Mouse (Mus musculus): ENCODE data around the gene Ankrd23. TPM values are rescaled to one million over a fixed set of nuclear protein-coding genes. Genes with fewer than 3 reads are reported as not detected.

The Ankrd23 gene
- polyA plus RNA-seq, 1 experiment from 2014 or later: 13.2 TPM

GRCm38 (mm10) chr1:36574196-36574955, 37.7 kb upstream of the Ankrd23 start:
- Histone ChIP-seq H3K9ac (replicated peaks; ENCODE audit: low read depth, low read length) (no peak overlapping the region), H3K4me2 (ENCODE audit: low read length) (no peak overlapping the region), H3K36me3 (ENCODE audit: control insufficient read depth, insufficient read depth) (no peaks in the 10 kb centered on the region), H3K9me3 (ENCODE audit: control insufficient read depth, low read length) (no peaks in the 10 kb centered on the region), H3K27me3 (replicated peaks; ENCODE audit: control insufficient read depth, insufficient read depth, low read length) (0 out of 2 replicates have a peak, but pooled peaks cover 5% of the 10 kb centered on the region), H3K4me3 (replicated peaks; ENCODE audit: low read length) (no peak overlapping the region), H3K4me1 (replicated peaks; ENCODE audit: control insufficient read depth, insufficient read depth, low read length) (peaks cover 3% of the 10 kb centered on the region; the same call in 1 of the 2 replicates), H3K27ac (ENCODE audit: low read length) (no peak overlapping the region)
- WGBS: 80% methylated on average over 5 of the region's 5 CpGs
- ATAC-seq: no peak

- Histone ChIP-seq H3K27me3 (replicated peaks; ENCODE audit: control insufficient read depth, insufficient read depth, low read length) (0 out of 2 replicates have a peak, but pooled peaks cover 5% of the 10 kb centered on the region), H3K9me3 (ENCODE audit: control insufficient read depth, low read length) (no peaks in the 10 kb centered on the region), H3K4me2 (ENCODE audit: low read length) (no peak overlapping the region), H3K27ac (ENCODE audit: low read length) (no peak overlapping the region), H3K4me1 (replicated peaks; ENCODE audit: control insufficient read depth, insufficient read depth, low read length) (peaks cover 3% of the 10 kb centered on the region; the same call in 1 of the 2 replicates), H3K9ac (replicated peaks; ENCODE audit: low read depth, low read length) (no peak overlapping the region), H3K36me3 (ENCODE audit: control insufficient read depth, insufficient read depth) (no peaks in the 10 kb centered on the region), H3K4me3 (replicated peaks; ENCODE audit: low read length) (no peak overlapping the region)
- ATAC-seq: no peak
- 82% methylated on average over 8 of the region's 8 CpGs for WGBS
Observed at GRCm38 (mm10) chr1:36573524-36573923, 36.8 kb upstream of the Ankrd23 start.

- no peak overlapping the region for H3K9ac ChIP-seq (replicated peaks; ENCODE audit: low read depth, low read length)
- H3K9me3 ChIP-seq (ENCODE audit: control insufficient read depth, low read length): no peaks in the 10 kb centered on the region
- no peaks in the 10 kb centered on the region for H3K36me3 ChIP-seq (ENCODE audit: control insufficient read depth, insufficient read depth)
- peaks cover 3% of the 10 kb centered on the region for H3K4me1 ChIP-seq (replicated peaks; ENCODE audit: control insufficient read depth, insufficient read depth, low read length)
- WGBS: 90% methylated on average over 1 of the region's 1 CpGs
- no peak for ATAC-seq
- H3K27me3 ChIP-seq (replicated peaks; ENCODE audit: control insufficient read depth, insufficient read depth, low read length): 0 out of 2 replicates have a peak, but pooled peaks cover 3% of the 10 kb centered on the region
- H3K4me3 ChIP-seq (replicated peaks; ENCODE audit: low read length): no peak overlapping the region
- H3K4me2 ChIP-seq (ENCODE audit: low read length): no peak overlapping the region
- H3K27ac ChIP-seq (ENCODE audit: low read length): no peak overlapping the region
Observed at GRCm38 (mm10) chr1:36572709-36573108, 36.0 kb upstream of the Ankrd23 start.

- H3K9me3 ChIP-seq (ENCODE audit: control insufficient read depth, low read length): no peaks in the 10 kb centered on the region
- ATAC-seq: no peak
- peaks cover 3% of the 10 kb centered on the region for H3K4me1 ChIP-seq (replicated peaks; ENCODE audit: control insufficient read depth, insufficient read depth, low read length)
- H3K4me3 ChIP-seq (replicated peaks; ENCODE audit: low read length): no peak overlapping the region
- no peaks in the 10 kb centered on the region for H3K36me3 ChIP-seq (ENCODE audit: control insufficient read depth, insufficient read depth)
- H3K27me3 ChIP-seq (replicated peaks; ENCODE audit: control insufficient read depth, insufficient read depth, low read length): no peaks in the 10 kb centered on the region
- no peak overlapping the region for H3K4me2 ChIP-seq (ENCODE audit: low read length)
- no peak overlapping the region for H3K27ac ChIP-seq (ENCODE audit: low read length)
- WGBS: 76% methylated on average over 2 of the region's 2 CpGs
- H3K9ac ChIP-seq (replicated peaks; ENCODE audit: low read depth, low read length): no peak overlapping the region
Observed at GRCm38 (mm10) chr1:36572140-36572700, 35.5 kb upstream of the Ankrd23 start.

GRCm38 (mm10) chr1:36571627-36572026, 34.9 kb upstream of the Ankrd23 start:
- H3K36me3 ChIP-seq (ENCODE audit: control insufficient read depth, insufficient read depth): no peaks in the 10 kb centered on the region
- ATAC-seq: no peak
- H3K27ac ChIP-seq (ENCODE audit: low read length): no peak overlapping the region
- H3K4me1 ChIP-seq (replicated peaks; ENCODE audit: control insufficient read depth, insufficient read depth, low read length): peaks cover 3% of the 10 kb centered on the region
- H3K27me3 ChIP-seq (replicated peaks; ENCODE audit: control insufficient read depth, insufficient read depth, low read length): no peaks in the 10 kb centered on the region
- no peaks in the 10 kb centered on the region for H3K9me3 ChIP-seq (ENCODE audit: control insufficient read depth, low read length)
- H3K4me3 ChIP-seq (replicated peaks; ENCODE audit: low read length): no peak overlapping the region
- 68% methylated on average over 6 of the region's 6 CpGs for WGBS
- no peak overlapping the region for H3K4me2 ChIP-seq (ENCODE audit: low read length)
- no peak overlapping the region for H3K9ac ChIP-seq (replicated peaks; ENCODE audit: low read depth, low read length)

GRCm38 (mm10) chr1:36570320-36570719, 33.6 kb upstream of the Ankrd23 start:
- no peaks in the 10 kb centered on the region for H3K9me3 ChIP-seq (ENCODE audit: control insufficient read depth, low read length)
- peaks cover 3% of the 10 kb centered on the region for H3K4me1 ChIP-seq (replicated peaks; ENCODE audit: control insufficient read depth, insufficient read depth, low read length)
- 91% methylated on average over 5 of the region's 5 CpGs for WGBS
- no peak overlapping the region for H3K9ac ChIP-seq (replicated peaks; ENCODE audit: low read depth, low read length)
- H3K36me3 ChIP-seq (ENCODE audit: control insufficient read depth, insufficient read depth): no peaks in the 10 kb centered on the region
- no peaks in the 10 kb centered on the region for H3K27me3 ChIP-seq (replicated peaks; ENCODE audit: control insufficient read depth, insufficient read depth, low read length)
- ATAC-seq: no peak
- no peak overlapping the region for H3K4me3 ChIP-seq (replicated peaks; ENCODE audit: low read length)
- no peak overlapping the region for H3K4me2 ChIP-seq (ENCODE audit: low read length)
- H3K27ac ChIP-seq (ENCODE audit: low read length): no peak overlapping the region

GRCm38 (mm10) chr1:36569694-36570276, 33.1 kb upstream of the Ankrd23 start:
- Histone ChIP-seq H3K36me3 (ENCODE audit: control insufficient read depth, insufficient read depth) (no peaks in the 10 kb centered on the region), H3K27me3 (replicated peaks; ENCODE audit: control insufficient read depth, insufficient read depth, low read length) (no peaks in the 10 kb centered on the region), H3K27ac (ENCODE audit: low read length) (no peak overlapping the region), H3K4me3 (replicated peaks; ENCODE audit: low read length) (no peak overlapping the region), H3K9me3 (ENCODE audit: control insufficient read depth, low read length) (no peaks in the 10 kb centered on the region), H3K9ac (replicated peaks; ENCODE audit: low read depth, low read length) (no peak overlapping the region), H3K4me1 (replicated peaks; ENCODE audit: control insufficient read depth, insufficient read depth, low read length) (peaks cover 3% of the 10 kb centered on the region), H3K4me2 (ENCODE audit: low read length) (no peak overlapping the region)
- no peak for ATAC-seq
- WGBS: 45% methylated on average over 7 of the region's 7 CpGs

- 78% methylated on average over 4 of the region's 4 CpGs for WGBS
- Histone ChIP-seq H3K9me3 (ENCODE audit: control insufficient read depth, low read length) (no peaks in the 10 kb centered on the region), H3K9ac (replicated peaks; ENCODE audit: low read depth, low read length) (no peak overlapping the region), H3K4me2 (ENCODE audit: low read length) (no peak overlapping the region), H3K4me1 (replicated peaks; ENCODE audit: control insufficient read depth, insufficient read depth, low read length) (no peaks in the 10 kb centered on the region; the same call in 1 of the 2 replicates), H3K27ac (ENCODE audit: low read length) (no peak overlapping the region), H3K27me3 (replicated peaks; ENCODE audit: control insufficient read depth, insufficient read depth, low read length) (no peaks in the 10 kb centered on the region), H3K36me3 (ENCODE audit: control insufficient read depth, insufficient read depth) (no peaks in the 10 kb centered on the region), H3K4me3 (replicated peaks; ENCODE audit: low read length) (no peak overlapping the region)
- ATAC-seq: no peak
Observed at GRCm38 (mm10) chr1:36568776-36569175, 32.1 kb upstream of the Ankrd23 start.

- 41% methylated on average over 21 of the region's 21 CpGs for WGBS
- no peak overlapping the region for H3K4me3 ChIP-seq (replicated peaks; ENCODE audit: low read length)
- H3K4me1 ChIP-seq (replicated peaks; ENCODE audit: control insufficient read depth, insufficient read depth, low read length): no peaks in the 10 kb centered on the region; the same call in 1 of the 2 replicates
- no peak overlapping the region for H3K9ac ChIP-seq (replicated peaks; ENCODE audit: low read depth, low read length)
- ATAC-seq: no peak
- no peaks in the 10 kb centered on the region for H3K9me3 ChIP-seq (ENCODE audit: control insufficient read depth, low read length)
- no peak overlapping the region for H3K27ac ChIP-seq (ENCODE audit: low read length)
- no peaks in the 10 kb centered on the region for H3K27me3 ChIP-seq (replicated peaks; ENCODE audit: control insufficient read depth, insufficient read depth, low read length)
- no peak overlapping the region for H3K4me2 ChIP-seq (ENCODE audit: low read length)
- no peaks in the 10 kb centered on the region for H3K36me3 ChIP-seq (ENCODE audit: control insufficient read depth, insufficient read depth)
Observed at GRCm38 (mm10) chr1:36567818-36568603, 31.3 kb upstream of the Ankrd23 start.
